ENCODE assay signal across 14 mouse cellular contexts in genomic region chr14:80979475-80979874, GRCm38 (mm10).
DNase-seq lines count a peak whose midpoint lies in the region; ATAC-seq and TF ChIP-seq lines count a peak whose summit lies in the region.
"Had no signal": no experiment of that assay in that cellular context is flagged by ENCODE, and none has a peak within 500 bp of the region (broad histone marks: within the 10 kb centered on the region; RNA-seq: fewer than 3 reads in every experiment).

No protein-coding gene starts in this region.

- 18% methylated on average over 5 of the region's 5 CpGs for WGBS in heart, embryonic 12.5 days
- WGBS in heart, adult 2 months = 26% methylated on average over 5 of the region's 5 CpGs
- WGBS in kidney, postnatal 0 days = 15% methylated on average over 5 of the region's 5 CpGs

- H3K27me3 ChIP-seq in heart, embryonic 12.5 days (replicated peaks) = no peaks in the 10 kb centered on the region
- no peaks in the 10 kb centered on the region for H3K27me3 ChIP-seq in heart, adult 2 months (ENCODE audit: control insufficient read depth, insufficient read depth, low read length)
- H3K27me3 ChIP-seq in kidney, postnatal 0 days (ENCODE audit: insufficient read depth, low read length) = no peaks in the 10 kb centered on the region
- H3K27me3 ChIP-seq: hindbrain, embryonic 15.5 days had no signal

- no peak overlapping the region for H3K4me3 ChIP-seq in heart, embryonic 12.5 days
- no peak overlapping the region for H3K4me3 ChIP-seq in heart, adult 2 months
- no peak overlapping the region for H3K4me3 ChIP-seq in kidney, postnatal 0 days (replicated peaks; ENCODE audit: low read depth, low read length)
- H3K4me3 ChIP-seq: hindbrain, embryonic 15.5 days; midbrain, embryonic 10.5 days had no signal

- no peak for TF ChIP-seq CTCF in heart, adult 2 months (IDR thresholded peaks at IDR 0.05)
- TF ChIP-seq CTCF in kidney, postnatal 0 days (IDR thresholded peaks at IDR 0.05; ENCODE audit: low read depth) = no peak

- H3K9ac ChIP-seq in heart, embryonic 12.5 days = no peak overlapping the region
- no peak overlapping the region for H3K9ac ChIP-seq in heart, adult 2 months (ENCODE audit: low read depth, low read length)
- no peak overlapping the region for H3K9ac ChIP-seq in kidney, postnatal 0 days (ENCODE audit: low read depth, low read length)
- H3K9ac ChIP-seq: forebrain, postnatal 0 days; hindbrain, embryonic 15.5 days had no signal

- no peaks in the 10 kb centered on the region for H3K9me3 ChIP-seq in heart, embryonic 12.5 days (replicated peaks)
- H3K9me3 ChIP-seq in kidney, postnatal 0 days (replicated peaks; ENCODE audit: low read length) = no peaks in the 10 kb centered on the region
- H3K9me3 ChIP-seq: hindbrain, embryonic 15.5 days; midbrain, embryonic 10.5 days had no signal

- TF ChIP-seq EP300 in heart, adult 2 months (IDR thresholded peaks at IDR 0.05; ENCODE audit: insufficient read depth, low read depth, low read length) = no peak

- ATAC-seq in heart, embryonic 12.5 days (ENCODE audit: insufficient number of reproducible peaks, low FRiP score) = peak; percentile 80
- 0 out of 2 replicates have a peak, but pooled peaks have one; percentile 36 for ATAC-seq in kidney, postnatal 0 days (replicated peaks; ENCODE audit: low FRiP score, low read depth)
- ATAC-seq in erythroblast, adult 5-6 weeks (replicated peaks; ENCODE audit: low FRiP score, poor library complexity, severe bottlenecking) = no peak
- ATAC-seq: forebrain, postnatal 0 days had no signal

- no peak for TF ChIP-seq POLR2A in heart, adult 2 months (IDR thresholded peaks at IDR 0.05; ENCODE audit: insufficient read depth, low read depth, low read length)

- H3K27ac ChIP-seq in heart, embryonic 12.5 days (ENCODE audit: poor library complexity, severe bottlenecking) = peak overlapping the region; percentile 48; the same call in 1 of the 2 replicates
- H3K27ac ChIP-seq in heart, adult 2 months = no peak overlapping the region
- no peak overlapping the region for H3K27ac ChIP-seq in kidney, postnatal 0 days
- H3K27ac ChIP-seq: hindbrain, embryonic 15.5 days; midbrain, embryonic 10.5 days had no signal

- no peaks in the 10 kb centered on the region for H3K79me2 ChIP-seq in heart, adult 2 months (replicated peaks; ENCODE audit: control insufficient read depth, insufficient read depth, low read length)

- H3K4me2 ChIP-seq in heart, embryonic 12.5 days = peak overlapping the region; percentile 44
- H3K4me2 ChIP-seq in kidney, postnatal 0 days (ENCODE audit: low read length) = no peak overlapping the region
- H3K4me2 ChIP-seq: hindbrain, embryonic 15.5 days; liver, embryonic 11.5 days had no signal

- intact Hi-C loops in heart, adult 2 months (cut with DNase I) = no loop called here

- H3K36me3 ChIP-seq in heart, embryonic 12.5 days = no peaks in the 10 kb centered on the region
- no peaks in the 10 kb centered on the region for H3K36me3 ChIP-seq in heart, adult 2 months (ENCODE audit: control insufficient read depth, insufficient read depth, low read length)
- H3K36me3 ChIP-seq in kidney, postnatal 0 days (ENCODE audit: insufficient read depth, low read length) = no peaks in the 10 kb centered on the region
- H3K36me3 ChIP-seq: hindbrain, embryonic 15.5 days; midbrain, embryonic 10.5 days had no signal

- DNase-seq in heart, adult 2 months = no peak
- peak; percentile 1 for DNase-seq in kidney, postnatal 0 days (ENCODE audit: low spot score)
- no peak for DNase-seq in kidney, adult 18-20 months
- peak; percentile 11 for DNase-seq in Muller cell, postnatal 12 days (ENCODE audit: inconsistent ontology term)
- peak; percentile 32 for DNase-seq in embryo, embryonic 11 days
- no peak for DNase-seq in right cerebral cortex, adult 2 months (ENCODE audit: low spot score in 2 of 2)
- DNase-seq: B cell, adult 2 months; cerebellum, adult 2 months; forebrain, postnatal 0 days had no signal

- H3K4me1 ChIP-seq in heart, embryonic 12.5 days (replicated peaks) = peaks cover 7% of the 10 kb centered on the region
- no peaks in the 10 kb centered on the region for H3K4me1 ChIP-seq in heart, adult 2 months (ENCODE audit: control insufficient read depth, insufficient read depth, low read length)
- H3K4me1 ChIP-seq in kidney, postnatal 0 days (replicated peaks; ENCODE audit: insufficient read depth, low read length) = no peaks in the 10 kb centered on the region
- H3K4me1 ChIP-seq: hindbrain, embryonic 15.5 days; midbrain, embryonic 10.5 days had no signal

Comparison
In these comparisons a context has a peak if more than half of its experiments do, and no peak if none do; other contexts are left out.
1. DNase-seq: peak in kidney, postnatal 0 days (single experiment), Muller cell, postnatal 12 days (single experiment) and embryo, embryonic 11 days (single experiment); none in heart, adult 2 months (0 of 2), kidney, adult 18-20 months (single experiment) and right cerebral cortex, adult 2 months (0 of 2).